Mouse (Mus musculus) hindbrain, embryonic 10.5 days (tissue): Measurements from ENCODE around the gene Dytn. TPM values are rescaled to one million over a fixed set of nuclear protein-coding genes. Genes with fewer than 3 reads are reported as not detected.

Experiments used
- polyA plus RNA-seq: library from polyadenylated mRNA; unstranded; fragments of >200 nt; fragmentation: Nextera tagmentation; extraction: Ambion mirVana; gene quantifications from 2 replicates; pipeline ENCODE4 v1.2.1, GENCODE M21; 2016

Gene Dytn
- polyA plus RNA-seq, 1 experiment from 2014 or later, result not detected

Other genes starting within 250 kb of the Dytn start
- 4.4 and 5.5 TPM in 2 replicates for gene Adam23, start 241.0 kb downstream of the Dytn start, polyA plus RNA-seq
- not detected in 2 replicates for gene Gm39653, start 71.0 kb downstream of the Dytn start, polyA plus RNA-seq
- gene Mdh1b, start 43.4 kb upstream of the Dytn start, polyA plus RNA-seq, result 0.12 and 0.46 TPM in 2 replicates
- 56.1 and 68.6 TPM in 2 replicates for gene Fastkd2, start 43.7 kb upstream of the Dytn start, polyA plus RNA-seq
- gene 4933402D24Rik, start 82.3 kb upstream of the Dytn start, polyA plus RNA-seq, result 0.14 and 0.41 TPM in 2 replicates